Mouse (Mus musculus) MEL (cell line): ENCODE results near the gene Cdkn2a. TPM values are rescaled to one million over a fixed set of nuclear protein-coding genes. Genes with fewer than 3 reads are reported as not detected.

Source experiments
- DNase-seq: peaks from one replicate; pipeline ENCODE4 v3.0.0; 2011; ENCODE audit warnings: low read depth, low spot score
- H3K27ac ChIP-seq: 2 replicates; pipeline ENCODE4 v1.5.1; 2012; ENCODE audit warnings: low read depth, mild to moderate bottlenecking, control low read depth, low read length, moderate library complexity; ENCODE audit not compliant: control insufficient read depth
- H3K27me3 ChIP-seq, 2 experiments: fragments of 150-350 bp in 1 of 2; sonication (generic) in 1 of 2; 2 replicates each; pipeline ENCODE4 v1.6.1; 2012; ENCODE audit warnings: low read length in 2 of 2, mild to moderate bottlenecking in 2 of 2, improper control_type of control experiment in 1 of 2, moderate library complexity in 1 of 2; ENCODE audit not compliant: insufficient read depth in 2 of 2, control insufficient read depth in 1 of 2
- H3K36me3 ChIP-seq, 2 experiments: 2 replicates each; pipeline ENCODE4 v1.6.1; 2012 to 2014; ENCODE audit warnings: low read length in 2 of 2, improper control_type of control experiment in 1 of 2, inconsistent platforms in 1 of 2, mild to moderate bottlenecking in 1 of 2; ENCODE audit not compliant: insufficient read depth in 2 of 2, control insufficient read depth in 1 of 2
- H3K4me1 ChIP-seq, 2 experiments: fragments of 150-350 bp in 1 of 2; sonication (generic) in 1 of 2; 2 replicates each; pipeline ENCODE4 v1.6.1; 2012; ENCODE audit warnings: low read length in 2 of 2, improper control_type of control experiment in 1 of 2, mild to moderate bottlenecking in 1 of 2; ENCODE audit not compliant: insufficient read depth in 2 of 2, control insufficient read depth in 1 of 2
- H3K4me3 ChIP-seq, 2 experiments: fragments of 150-350 bp in 1 of 2; sonication (generic) in 1 of 2; 2 replicates each; pipeline ENCODE4 v1.5.1; 2012; ENCODE audit warnings: low read depth in 2 of 2, low read length in 2 of 2, mild to moderate bottlenecking in 2 of 2, moderate library complexity in 2 of 2, control low read depth in 1 of 2, improper control_type of control experiment in 1 of 2; ENCODE audit not compliant: control insufficient read depth in 1 of 2, insufficient read depth in 1 of 2
- H3K79me2 ChIP-seq: 2 replicates; pipeline ENCODE4 v1.6.1; 2012; ENCODE audit warnings: mild to moderate bottlenecking, low read length, moderate library complexity; ENCODE audit not compliant: control insufficient read depth, poor library complexity, insufficient read depth
- H3K9ac ChIP-seq: 2 replicates; pipeline ENCODE4 v1.6.1; 2012; ENCODE audit warnings: low read depth, mild to moderate bottlenecking, control low read depth, low read length, moderate library complexity; ENCODE audit not compliant: control insufficient read depth, poor library complexity, severe bottlenecking
- H3K9me3 ChIP-seq: fragments of 150-350 bp; sonication (generic); replicated peaks from 2 replicates; pipeline ENCODE4 v1.6.1; 2012; ENCODE audit warnings: mild to moderate bottlenecking, low read length, improper control_type of control experiment, moderate library complexity; ENCODE audit not compliant: insufficient read depth
- CHD1 ChIP-seq: IDR thresholded peaks from 2 replicates; pipeline ENCODE4 v1.6.1; 2012; ENCODE audit warnings: low read depth, mild to moderate bottlenecking, inconsistent platforms, low read length, improper control_type of control experiment
- EP300 ChIP-seq, 2 experiments: IDR thresholded peaks; 2 replicates each; pipeline ENCODE4 v1.6.1; 2011; ENCODE audit warnings: improper control_type of control experiment in 2 of 2, low read length in 2 of 2, low read depth in 1 of 2, mild to moderate bottlenecking in 1 of 2
- GATA1 ChIP-seq: IDR thresholded peaks from 2 replicates; pipeline ENCODE4 v1.6.1; 2011; ENCODE audit warnings: low read depth, low read length, improper control_type of control experiment
- HCFC1 ChIP-seq: IDR thresholded peaks from 2 replicates; pipeline ENCODE4 v1.6.1; 2012; ENCODE audit warnings: low read depth, mild to moderate bottlenecking, inconsistent platforms, low read length, improper control_type of control experiment, moderate library complexity
- KAT2A ChIP-seq: conservative IDR thresholded peaks from 2 replicates; pipeline ENCODE4 v1.6.1; 2012; ENCODE audit warnings: low read depth, low read length, improper control_type of control experiment, inconsistent platforms
- MAFK ChIP-seq: IDR thresholded peaks from 2 replicates; pipeline ENCODE4 v1.6.1; 2011; ENCODE audit warnings: low read depth, mild to moderate bottlenecking, low read length, improper control_type of control experiment, borderline replicate concordance
- MEF2A ChIP-seq: IDR thresholded peaks from 2 replicates; pipeline ENCODE4 v1.6.1; 2014; ENCODE audit warnings: low read depth, mild to moderate bottlenecking, inconsistent platforms, low read length, improper control_type of control experiment; ENCODE audit not compliant: poor library complexity, insufficient replicate concordance, severe bottlenecking; ENCODE audit errors: extremely low read depth
- MYC ChIP-seq: IDR thresholded peaks from 2 replicates; pipeline ENCODE4 v1.6.1; 2011; ENCODE audit warnings: low read depth, mild to moderate bottlenecking, low read length, improper control_type of control experiment, moderate library complexity
- RCOR1 ChIP-seq: IDR thresholded peaks from 2 replicates; pipeline ENCODE4 v1.6.1; 2012; ENCODE audit warnings: low read depth, mild to moderate bottlenecking, inconsistent platforms, low read length, improper control_type of control experiment
- USF2 ChIP-seq, 2 experiments: IDR thresholded peaks; 2 replicates each; pipeline ENCODE4 v1.6.1; 2011 to 2012; ENCODE audit warnings: improper control_type of control experiment in 2 of 2, low read length in 2 of 2, borderline replicate concordance in 1 of 2, inconsistent platforms in 1 of 2, low read depth in 1 of 2, mild to moderate bottlenecking in 1 of 2; ENCODE audit not compliant: insufficient read depth in 1 of 2
- ZNF384 ChIP-seq: IDR thresholded peaks from 2 replicates; pipeline ENCODE4 v1.6.1; 2012; ENCODE audit warnings: low read depth, mild to moderate bottlenecking, inconsistent platforms, low read length, improper control_type of control experiment
- polyA plus RNA-seq, 2 experiments: library from polyadenylated mRNA; stranded (reverse) in 1 of 2; unstranded in 1 of 2; fragments of >175 nt in 1 of 2; fragments of >200 nt in 1 of 2; gene quantifications; 2 replicates each; pipeline versions ENCODE4 v1.2.1 to v1.2.4; 2012; ENCODE audit warnings: low replicate concordance in 2 of 2, low read depth in 1 of 2; ENCODE audit not compliant: insufficient read length in 2 of 2, insufficient read depth in 1 of 2, missing spikeins in 1 of 2
- total RNA-seq: library from RNA; depleted of rRNA; stranded (reverse); fragments of 300-350 nt; gene quantifications from 2 replicates; pipeline ENCODE4 v1.2.3, GENCODE M21; 2012

The Cdkn2a gene
- total and polyA plus RNA-seq, 3 experiments, result 163 to 355 TPM; not detected in 1

- TF ChIP-seq ZNF384, result no peak
- no peak for TF ChIP-seq CHD1
- TF ChIP-seq USF2 (IDR thresholded peaks at IDR 0.05; ENCODE audit: borderline replicate concordance in 1 of 2, insufficient read depth in 1 of 2, low read depth in 1 of 2, low read length in 2 of 2), result no peak
- TF ChIP-seq KAT2A, result no peak
Measured at GRCm38 (mm10) chr4:89303281-89303995, 9.0 kb upstream of the Cdkn2a start (continued).

GRCm38 (mm10) chr4:89302129-89302528 lies 7.7 kb upstream of the Cdkn2a start:
- no peak overlapping the region for H3K27ac ChIP-seq
- no peak for DNase-seq
- TF ChIP-seq MAFK (no peak), MYC (no peak), RCOR1 (no peak), HCFC1 (no peak)
- TF ChIP-seq, all 39 proteins: peak for 0
- Histone ChIP-seq H3K9me3 (no peaks in the 10 kb centered on the region), H3K79me2 (peaks cover 6% of the 10 kb centered on the region), H3K27me3 (no peaks in the 10 kb centered on the region), H3K4me1 (peaks cover 3% of the 10 kb centered on the region in 2 experiments; a peak in 3 of 4 replicates), H3K9ac (no peak overlapping the region), H3K4me3 (no peak overlapping the region), H3K36me3 (peaks cover 20 to 36% of the 10 kb centered on the region in 2 experiments)

- Histone ChIP-seq H3K36me3 (peaks cover 33 to 36% of the 10 kb centered on the region in 2 experiments), H3K4me3 (no peak overlapping the region), H3K9me3 (no peaks in the 10 kb centered on the region), H3K79me2 (peaks cover 23% of the 10 kb centered on the region), H3K9ac (no peak overlapping the region), H3K4me1 (peaks cover 5 to 8% of the 10 kb centered on the region in 2 experiments), H3K27ac (no peak overlapping the region), H3K27me3 (no peaks in the 10 kb centered on the region)
- TF ChIP-seq GATA1, result peak; percentile 74
- peak in 1 of 2 experiments; percentile 62; a peak in 2 of 4 replicates for TF ChIP-seq EP300 (IDR thresholded peaks at IDR 0.05; ENCODE audit: low read depth in 1 of 2, low read length in 2 of 2)
- TF ChIP-seq ZNF384, result peak; percentile 72
- TF ChIP-seq MEF2A, result no peak
- peak; percentile 91 for TF ChIP-seq RCOR1
- peak; percentile 54 for DNase-seq
Measured at GRCm38 (mm10) chr4:89299721-89300120, 5.3 kb upstream of the Cdkn2a start.
